Mouse (Mus musculus) small intestine, adult 2 months (tissue): ENCODE results near the gene Fbxo42. TPM values are rescaled to one million over a fixed set of nuclear protein-coding genes. Genes with fewer than 3 reads are reported as not detected.
A peak's percentile ranks its signal among the peaks of the same experiment; 100 is the strongest.

ENCODE experiments used
- H3K27ac ChIP-seq: fragments of 200-500 bp; 2 replicates; pipeline ENCODE4 v1.5.1; 2012; ENCODE audit warnings: low read depth, low read length, control low read depth, inconsistent platforms; ENCODE audit not compliant: insufficient read depth
- H3K27me3 ChIP-seq: fragments of 200-500 bp; 2 replicates; pipeline ENCODE4 v1.6.1; 2012; ENCODE audit warnings: mild to moderate bottlenecking, moderate library complexity, low read length, inconsistent platforms; ENCODE audit not compliant: control insufficient read depth, insufficient read depth
- H3K36me3 ChIP-seq: fragments of 200-500 bp; 2 replicates; pipeline ENCODE4 v1.6.1; 2012; ENCODE audit warnings: mild to moderate bottlenecking, low read length, control low read depth, inconsistent platforms; ENCODE audit not compliant: control insufficient read depth, insufficient read depth
- H3K4me1 ChIP-seq: fragments of 200-500 bp; 2 replicates; pipeline ENCODE4 v1.6.1; 2012; ENCODE audit warnings: low read length, inconsistent platforms, mixed read lengths; ENCODE audit not compliant: control insufficient read depth, insufficient read depth, insufficient read length
- H3K4me3 ChIP-seq: fragments of 200-500 bp; 2 replicates; pipeline ENCODE4 v1.5.1; 2012; ENCODE audit warnings: low read depth, mild to moderate bottlenecking, control low read depth, inconsistent platforms, low read length, moderate library complexity
- CTCF ChIP-seq: fragments of 200-500 bp; IDR thresholded peaks from 2 replicates; pipeline ENCODE4 v1.5.1; 2012; ENCODE audit warnings: low read depth, mild to moderate bottlenecking, control low read depth, inconsistent platforms, low read length, moderate library complexity, mixed read lengths; ENCODE audit not compliant: insufficient replicate concordance, insufficient read length; ENCODE audit errors: extremely low read depth
- POLR2A ChIP-seq: fragments of 200-500 bp; IDR thresholded peaks from 2 replicates; pipeline ENCODE4 v1.6.1; 2012; ENCODE audit warnings: low read depth, mild to moderate bottlenecking, control low read depth, inconsistent platforms, low read length, moderate library complexity
- WGBS: fragments of 180-500 bp; shearing (Covaris S2); methylation state at CpG from one replicate; pipeline ENCODE4 v1.1.7; 2018; 5-methylcytosine and 5-hydroxymethylcytosine counted together
- polyA plus RNA-seq: library from polyadenylated mRNA; depleted of rRNA; stranded (reverse); fragments of >200 nt; gene quantifications from 2 replicates; pipeline ENCODE4 v1.2.3, GENCODE M21; 2012

The Fbxo42 gene
- polyA plus RNA-seq, 1 experiment = 13.1 TPM

DNA sequence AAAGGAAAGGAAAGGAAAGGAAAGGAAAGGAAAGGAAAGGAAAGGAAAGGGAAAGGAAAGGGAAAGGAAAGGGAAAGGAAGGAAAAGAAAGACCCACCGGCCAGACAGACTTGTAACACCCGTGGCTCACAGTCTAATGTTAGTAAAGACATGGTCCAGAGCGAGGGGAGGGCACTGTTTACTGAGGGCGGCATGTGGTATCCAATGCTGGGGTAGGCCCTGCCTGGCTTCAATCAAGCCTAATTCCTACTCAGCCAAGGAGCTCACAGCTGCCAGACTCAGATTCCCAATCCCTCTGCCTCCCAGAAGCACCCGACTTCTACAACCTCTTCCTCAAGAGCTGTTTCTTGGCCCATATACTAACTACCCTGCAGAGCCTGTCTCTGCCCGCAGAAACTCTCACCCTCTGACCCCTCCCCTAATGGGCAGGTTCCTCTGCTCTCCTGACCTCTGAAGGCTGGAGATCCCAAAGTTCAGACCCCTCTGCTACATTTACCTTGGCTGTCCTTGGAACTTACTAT lies 18.5 kb upstream of the Fbxo42 start:
- H3K27ac ChIP-seq = no peak overlapping the region
- H3K4me1 ChIP-seq = peaks cover 38% of the 10 kb centered on the region
- H3K4me3 ChIP-seq = no peak overlapping the region
- no peak for TF ChIP-seq CTCF
- TF ChIP-seq POLR2A = no peak
- 18% methylated on average over 6 of the region's 6 CpGs for WGBS
- H3K27me3 ChIP-seq = no peaks in the 10 kb centered on the region
- H3K36me3 ChIP-seq = 0 out of 2 replicates have a peak, but pooled peaks cover 2% of the 10 kb centered on the region

DNA sequence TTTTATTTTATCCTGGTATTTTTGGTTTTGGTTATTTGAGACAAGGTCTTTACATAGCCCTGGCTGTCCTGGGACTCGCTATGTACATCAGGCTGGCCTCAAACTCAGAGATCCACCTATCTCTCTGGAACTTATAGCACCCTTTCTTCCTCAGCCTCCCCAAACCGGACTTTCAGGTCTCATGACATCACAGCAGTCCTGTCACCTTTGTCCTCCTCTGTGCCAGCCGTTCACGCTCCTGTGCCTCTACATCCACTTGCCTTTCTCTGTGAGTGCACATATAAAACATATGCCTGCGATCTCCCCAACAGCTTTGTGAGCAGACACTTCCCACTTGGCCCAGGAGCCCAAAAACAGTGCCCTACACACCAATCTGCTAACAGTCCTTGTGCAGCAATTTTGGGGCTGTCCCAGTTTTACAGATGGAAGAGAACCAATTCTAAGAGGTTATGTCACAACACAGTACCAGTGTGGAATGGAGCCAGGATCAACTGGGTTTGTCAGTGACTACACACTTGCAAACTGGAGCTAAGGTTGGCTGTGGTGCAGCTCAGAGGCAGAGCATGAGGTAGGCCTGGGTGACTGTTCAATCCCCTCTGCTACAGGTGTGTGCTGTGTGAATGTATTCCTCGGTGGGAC lies 16.9 kb upstream of the Fbxo42 start:
- TF ChIP-seq CTCF (no peak), POLR2A (no peak)
- no peak overlapping the region for H3K4me3 ChIP-seq
- 0 out of 2 replicates have a peak, but pooled peaks cover 2% of the 10 kb centered on the region for H3K36me3 ChIP-seq
- peaks cover 52% of the 10 kb centered on the region for H3K4me1 ChIP-seq
- H3K27ac ChIP-seq = peak overlapping the region; percentile 97
- no peaks in the 10 kb centered on the region for H3K27me3 ChIP-seq
- WGBS = 28% methylated on average over 6 of the region's 6 CpGs

- Histone ChIP-seq H3K36me3 (no peaks in the 10 kb centered on the region), H3K27me3 (no peaks in the 10 kb centered on the region), H3K4me3 (peak overlapping the region; percentile 31), H3K4me1 (peaks cover 60% of the 10 kb centered on the region), H3K27ac (peak overlapping the region; percentile 97)
- WGBS = 19% methylated on average over 5 of the region's 5 CpGs
- TF ChIP-seq POLR2A (no peak), CTCF (no peak)
These were observed 16.1 kb upstream of the Fbxo42 start for GRCm38 (mm10) chr4:141131531-141132061.

DNA sequence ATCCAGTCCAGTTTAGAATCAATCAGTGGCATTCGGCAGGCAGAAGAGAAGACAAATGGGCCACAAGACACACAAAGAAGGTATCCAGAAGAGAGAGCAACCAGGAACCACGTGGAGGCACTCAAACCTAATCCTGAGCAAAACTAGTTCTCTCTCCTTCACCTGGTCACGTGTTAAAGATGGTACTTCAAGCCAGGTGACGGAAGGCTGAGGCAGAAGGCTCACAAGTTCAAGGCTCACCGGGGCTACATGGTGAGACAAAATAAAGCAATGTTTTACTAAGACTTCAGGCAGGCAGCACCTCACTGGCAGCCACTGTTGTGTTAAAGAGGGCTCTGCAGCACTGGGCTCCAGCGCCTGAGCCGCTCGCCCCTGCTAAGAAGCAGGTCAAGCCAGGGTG lies 15.5 kb upstream of the Fbxo42 start:
- no peaks in the 10 kb centered on the region for H3K27me3 ChIP-seq
- H3K36me3 ChIP-seq = no peaks in the 10 kb centered on the region
- H3K4me3 ChIP-seq = no peak overlapping the region
- TF ChIP-seq CTCF = no peak
- no peak for TF ChIP-seq POLR2A
- H3K27ac ChIP-seq = peak overlapping the region; percentile 97
- WGBS = 39% methylated on average over 8 of the region's 8 CpGs
- H3K4me1 ChIP-seq = peaks cover 64% of the 10 kb centered on the region

DNA sequence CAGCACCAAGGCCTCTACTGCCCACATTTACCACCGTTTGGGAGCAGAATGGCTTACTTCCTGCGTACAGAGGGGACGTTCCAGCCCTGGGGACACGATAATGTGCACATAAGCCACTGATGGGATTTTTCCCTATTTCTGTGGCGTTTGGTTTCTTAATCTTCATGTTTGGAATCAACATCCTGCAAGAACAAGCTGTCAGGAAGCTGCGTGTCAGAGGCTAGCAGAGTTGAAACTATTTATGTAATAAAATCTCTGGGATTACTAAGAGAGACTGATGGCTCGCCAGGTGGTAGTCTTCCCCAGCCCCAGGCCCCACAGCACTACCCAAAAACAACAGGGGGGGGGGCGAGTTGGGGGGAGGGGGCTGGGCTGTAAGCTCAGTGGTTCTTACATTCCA lies 14.5 kb upstream of the Fbxo42 start:
- Histone ChIP-seq H3K27ac (no peak overlapping the region), H3K4me3 (no peak overlapping the region), H3K4me1 (peaks cover 67% of the 10 kb centered on the region), H3K36me3 (no peaks in the 10 kb centered on the region), H3K27me3 (no peaks in the 10 kb centered on the region)
- TF ChIP-seq POLR2A (no peak), CTCF (no peak)
- WGBS = 44% methylated on average over 8 of the region's 8 CpGs

DNA sequence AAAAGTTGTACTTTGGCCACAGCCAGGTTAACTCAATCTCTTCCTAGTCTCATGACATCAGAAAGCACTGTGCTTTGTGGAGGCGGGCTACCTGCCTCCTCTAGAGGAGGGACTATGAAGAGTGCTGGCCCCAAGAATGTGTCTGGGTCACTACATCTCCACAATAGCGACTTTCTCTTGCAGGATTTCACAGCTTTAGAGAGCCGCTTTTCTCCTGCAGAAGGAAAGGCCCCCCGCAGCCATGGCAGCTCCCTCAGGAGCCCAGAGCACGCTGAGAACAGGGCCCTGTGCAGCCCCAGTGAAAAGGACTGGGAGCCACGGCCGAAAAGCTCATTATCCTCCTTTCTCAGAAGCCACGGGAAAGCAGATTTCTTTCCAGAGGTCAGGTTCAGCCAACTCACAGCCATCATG lies 13.7 kb upstream of the Fbxo42 start:
- H3K27me3 ChIP-seq = no peaks in the 10 kb centered on the region
- WGBS = 39% methylated on average over 8 of the region's 8 CpGs
- no peak overlapping the region for H3K27ac ChIP-seq
- H3K4me1 ChIP-seq = peaks cover 67% of the 10 kb centered on the region
- H3K36me3 ChIP-seq = no peaks in the 10 kb centered on the region
- H3K4me3 ChIP-seq = no peak overlapping the region
- TF ChIP-seq CTCF = no peak
- no peak for TF ChIP-seq POLR2A

GRCm38 (mm10) chr4:141134751-141135530 lies 12.8 kb upstream of the Fbxo42 start:
- TF ChIP-seq POLR2A (no peak), CTCF (no peak)
- Histone ChIP-seq H3K36me3 (no peaks in the 10 kb centered on the region), H3K27ac (peak overlapping the region; percentile 3; the same call in 1 of the 2 replicates), H3K4me1 (peaks cover 59% of the 10 kb centered on the region), H3K27me3 (no peaks in the 10 kb centered on the region), H3K4me3 (no peak overlapping the region)
- 31% methylated on average over 20 of the region's 20 CpGs for WGBS
